ENCODE assay signal across 9 mouse cellular contexts in genomic region chr8:124397321-124398065, GRCm38 (mm10). TPM values are rescaled to one million over a fixed set of nuclear protein-coding genes. Genes with fewer than 3 reads are reported as not detected.
DNase-seq lines count a peak whose midpoint lies in the region; ATAC-seq and TF ChIP-seq lines count a peak whose summit lies in the region.
"Had no signal": no experiment of that assay in that cellular context is flagged by ENCODE, and none has a peak within 500 bp of the region (broad histone marks: within the 10 kb centered on the region; RNA-seq: fewer than 3 reads in every experiment).

No protein-coding gene starts in this region.

- intact Hi-C loops in left cerebral cortex, adult 2 months (cut with DNase I): loop anchor here (5.0 kb wide), 2 partner anchors 35 to 175 kb away; no protein-coding TSS in a partner anchor

- H3K27ac ChIP-seq in left cerebral cortex, adult 2 months: peak overlapping the region; percentile 78
- no peak overlapping the region for H3K27ac ChIP-seq in liver, postnatal 0 days (ENCODE audit: low read depth)

- H3K4me2 ChIP-seq in liver, postnatal 0 days (ENCODE audit: low read depth, low read length): no peak overlapping the region

- H3K9me3 ChIP-seq in liver, postnatal 0 days (ENCODE audit: low read length): no peaks in the 10 kb centered on the region

- no peak for DNase-seq in frontal cortex, postnatal 25 days (ENCODE audit: low spot score in 2 of 2)
- DNase-seq in right cerebral cortex, adult 18-20 months: peak; percentile 74
- DNase-seq in right cerebral cortex, postnatal 36 days (ENCODE audit: low spot score in 2 of 2): no peak
- DNase-seq in left cerebral cortex, adult 2 months (ENCODE audit: extremely low spot score in 1 of 2, low spot score in 2 of 2): peak in 1 of 2 experiments; percentile 58
- no peak for DNase-seq in liver, postnatal 0 days
- DNase-seq in natural killer cell, adult 2 months (ENCODE audit: low spot score in 2 of 2): no peak
- no peak for DNase-seq in embryo, embryonic 9.5 days (ENCODE audit: extremely low spot score)

- ATAC-seq in frontal cortex, adult (ENCODE audit: low TSS enrichment): peak; percentile 16; the same call in 1 of the 2 replicates
- ATAC-seq in liver, postnatal 0 days: no peak

- no peak for TF ChIP-seq EP300 in liver, postnatal 0 days (IDR thresholded peaks at IDR 0.05; ENCODE audit: low read depth)

- no peak overlapping the region for H3K4me3 ChIP-seq in left cerebral cortex, adult 2 months
- H3K4me3 ChIP-seq in liver, postnatal 0 days (ENCODE audit: low read depth, low read length): no peak overlapping the region

- WGBS in liver, postnatal 0 days (ENCODE audit: insufficient replicate concordance): 76% methylated on average over 11 of the region's 11 CpGs

- no peaks in the 10 kb centered on the region for H3K27me3 ChIP-seq in liver, postnatal 0 days (ENCODE audit: insufficient read depth, low read length)

- no peak overlapping the region for H3K9ac ChIP-seq in liver, postnatal 0 days (replicated peaks)

- H3K36me3 ChIP-seq in liver, postnatal 0 days (replicated peaks; ENCODE audit: insufficient read depth, low read length): no peaks in the 10 kb centered on the region

- H3K4me1 ChIP-seq in liver, postnatal 0 days (ENCODE audit: insufficient read depth): no peaks in the 10 kb centered on the region

- TF ChIP-seq CTCF in left cerebral cortex, adult 2 months (IDR thresholded peaks at IDR 0.05): no peak
- TF ChIP-seq CTCF in liver, postnatal 0 days (IDR thresholded peaks at IDR 0.05; ENCODE audit: low read depth): no peak

RNA-seq across cellular contexts. Expression of gene Pgbd5, which starts 42.0 kb away (rescaled TPM):
- 100 to 1,000 TPM; 208 to 221 TPM for total RNA-seq in left cerebral cortex, adult 2 months (2021)
- polyA plus RNA-seq in liver, postnatal 0 days (2015; fragmentation: Nextera tagmentation; extraction: Ambion mirVana): 0.13 and 0.18 TPM in 2 replicates
- total RNA-seq: common myeloid progenitor, adult 5-6 weeks had no signal
